10 mouse cellular contexts compared by ENCODE assay signal in the genomic region with DNA sequence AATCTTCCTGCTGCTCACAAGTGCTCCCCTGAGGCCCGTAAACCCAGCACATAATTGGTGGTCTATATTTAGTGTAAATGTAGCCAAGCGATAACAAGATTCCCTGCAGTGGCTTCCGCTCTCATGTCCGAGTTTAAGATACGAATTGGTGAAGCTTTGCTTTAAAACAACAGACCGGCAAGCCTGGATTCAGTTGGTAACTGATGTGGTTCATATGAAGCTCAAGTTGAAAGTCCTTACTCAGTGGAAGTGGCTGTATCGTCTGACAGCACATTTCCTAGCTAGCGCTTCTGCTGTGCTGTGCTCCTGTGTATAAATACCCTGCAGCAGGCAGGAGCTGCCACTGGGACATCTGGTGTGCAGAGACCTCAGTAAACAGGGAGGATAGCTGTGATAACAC. TPM values are rescaled to one million over a fixed set of nuclear protein-coding genes. Genes with fewer than 3 reads are reported as not detected.
A peak's percentile ranks its signal among the peaks of the same experiment; 100 is the strongest.
DNase-seq lines count a peak whose midpoint lies in the region; ATAC-seq and TF ChIP-seq lines count a peak whose summit lies in the region.
"Had no signal": no experiment of that assay in that cellular context is flagged by ENCODE, and none has a peak within 500 bp of the region (broad histone marks: within the 10 kb centered on the region; RNA-seq: fewer than 3 reads in every experiment).

TSS of gene Lsmem1 (minus strand) at position 189 of the 400 bp plus-strand sequence.

- H3K27ac ChIP-seq in liver, adult 2 months (replicated peaks; ENCODE audit: insufficient read depth, low read depth, low read length): no peak within 1 kb of the TSS
- no peak within 1 kb of the TSS for H3K27ac ChIP-seq in liver, embryonic 11.5 days (ENCODE audit: low read depth, low read length)
- peak within 1 kb of the TSS; percentile 84 for H3K27ac ChIP-seq in heart, embryonic 11.5 days (ENCODE audit: low read depth, low read length)
- H3K27ac ChIP-seq: embryonic facial prominence, embryonic 13.5 days; stomach, postnatal 0 days had no signal

- H3K4me2 ChIP-seq in liver, embryonic 11.5 days: no peak within 1 kb of the TSS
- H3K4me2 ChIP-seq in heart, embryonic 11.5 days: peak within 1 kb of the TSS; percentile 64
- H3K4me2 ChIP-seq: embryonic facial prominence, embryonic 13.5 days had no signal

- no peaks in the 10 kb centered on the region for H3K27me3 ChIP-seq in liver, adult 2 months (ENCODE audit: control insufficient read depth, insufficient read depth, low read length)
- no peaks in the 10 kb centered on the region for H3K27me3 ChIP-seq in liver, embryonic 11.5 days (replicated peaks; ENCODE audit: control insufficient read depth, insufficient read depth, low read length)
- no peaks in the 10 kb centered on the region for H3K27me3 ChIP-seq in heart, embryonic 11.5 days (ENCODE audit: control insufficient read depth, insufficient read depth, low read length)
- H3K27me3 ChIP-seq: embryonic facial prominence, embryonic 13.5 days had no signal

- no peak for TF ChIP-seq CTCF in liver, adult 2 months (IDR thresholded peaks at IDR 0.05; ENCODE audit: low read depth, low read length)
- no peak for TF ChIP-seq CTCF in lung, adult 2 months (IDR thresholded peaks at IDR 0.05; ENCODE audit: insufficient read depth, low read length)

- DNase-seq in liver, adult 2 months (ENCODE audit: extremely low read depth, low read depth, low spot score): peak; percentile 3
- no peak for DNase-seq in liver, embryonic 11.5 days (ENCODE audit: low spot score)
- DNase-seq in frontal cortex, postnatal 10 days (ENCODE audit: low spot score in 2 of 2): peak; percentile 16 to 28
- peak; percentile 20 for DNase-seq in right cerebral cortex, postnatal 25 days
- DNase-seq in lung, adult 2 months: no peak
- DNase-seq in adrenal gland, adult 18-20 months (ENCODE audit: low spot score in 2 of 2): no peak
- DNase-seq in kidney, postnatal 36 days: no peak

- TF ChIP-seq POLR2A in liver, adult 2 months (IDR thresholded peaks at IDR 0.05; ENCODE audit: extremely low read depth, insufficient read depth, low read length): no peak
- no peak for TF ChIP-seq POLR2A in lung, adult 2 months (IDR thresholded peaks at IDR 0.05; ENCODE audit: borderline replicate concordance, extremely low read depth, low read depth, low read length)

- no peak within 1 kb of the TSS for H3K4me3 ChIP-seq in liver, adult 2 months (ENCODE audit: insufficient read depth, low read depth, low read length)
- H3K4me3 ChIP-seq in liver, embryonic 11.5 days (ENCODE audit: low read depth, low read length): no peak within 1 kb of the TSS
- peak within 1 kb of the TSS; percentile 31 for H3K4me3 ChIP-seq in heart, embryonic 11.5 days (ENCODE audit: low read depth, low read length)
- no peak within 1 kb of the TSS for H3K4me3 ChIP-seq in lung, adult 2 months (replicated peaks; ENCODE audit: extremely low read depth, low read depth, low read length)
- H3K4me3 ChIP-seq: embryonic facial prominence, embryonic 13.5 days had no signal

- ATAC-seq in liver, embryonic 11.5 days (replicated peaks; ENCODE audit: low FRiP score): no peak
- ATAC-seq in heart, embryonic 11.5 days (replicated peaks; ENCODE audit: insufficient number of reproducible peaks, low FRiP score, low TSS enrichment): peak; percentile 61; the same call in 1 of the 2 replicates

- no peaks in the 10 kb centered on the region for H3K9me3 ChIP-seq in liver, embryonic 11.5 days (ENCODE audit: control insufficient read depth, low read length)
- no peaks in the 10 kb centered on the region for H3K9me3 ChIP-seq in heart, embryonic 11.5 days (replicated peaks; ENCODE audit: control insufficient read depth, low read length)
- H3K9me3 ChIP-seq: embryonic facial prominence, embryonic 13.5 days had no signal

- H3K36me3 ChIP-seq in liver, adult 2 months (ENCODE audit: control insufficient read depth, insufficient read depth, low read length): peaks cover 31% of the 10 kb centered on the region
- peaks cover 11% of the 10 kb centered on the region for H3K36me3 ChIP-seq in liver, embryonic 11.5 days (ENCODE audit: control insufficient read depth, insufficient read depth, low read length)
- peaks cover 10% of the 10 kb centered on the region for H3K36me3 ChIP-seq in heart, embryonic 11.5 days (ENCODE audit: control insufficient read depth, insufficient read depth, low read length)

- no peaks in the 10 kb centered on the region for H3K79me2 ChIP-seq in liver, adult 2 months (ENCODE audit: control insufficient read depth, insufficient read depth, low read length)

- no peak within 1 kb of the TSS for H3K9ac ChIP-seq in liver, adult 2 months (ENCODE audit: low read depth, low read length)
- H3K9ac ChIP-seq in liver, embryonic 11.5 days (ENCODE audit: low read depth, low read length): no peak within 1 kb of the TSS
- peak within 1 kb of the TSS; percentile 58 for H3K9ac ChIP-seq in heart, embryonic 11.5 days (ENCODE audit: low read depth, low read length)
- H3K9ac ChIP-seq: embryonic facial prominence, embryonic 13.5 days had no signal

- WGBS in liver, adult 2 months: 90% methylated on average over 8 of the region's 8 CpGs
- WGBS in liver, embryonic 11.5 days: 80% methylated on average over 8 of the region's 8 CpGs
- WGBS in heart, embryonic 11.5 days (ENCODE audit: insufficient replicate concordance): 43% methylated on average over 8 of the region's 8 CpGs
- WGBS in lung, adult 2 months: 81% methylated on average over 8 of the region's 8 CpGs

- H3K4me1 ChIP-seq in liver, adult 2 months (ENCODE audit: control insufficient read depth, insufficient read depth, low read length): no peaks in the 10 kb centered on the region
- no peaks in the 10 kb centered on the region for H3K4me1 ChIP-seq in liver, embryonic 11.5 days (replicated peaks; ENCODE audit: control insufficient read depth, insufficient read depth, low read length)
- 0 out of 2 replicates have a peak, but pooled peaks cover 4% of the 10 kb centered on the region for H3K4me1 ChIP-seq in heart, embryonic 11.5 days (ENCODE audit: control insufficient read depth, insufficient read depth, low read length)
- H3K4me1 ChIP-seq in lung, adult 2 months (ENCODE audit: control insufficient read depth, insufficient read depth, low read length): no peaks in the 10 kb centered on the region; the same call in 1 of the 2 replicates
- H3K4me1 ChIP-seq: embryonic facial prominence, embryonic 13.5 days had no signal

RNA-seq across cellular contexts. Expression of gene Lsmem1, which starts in this region (rescaled TPM):
- not detected in 2 replicates for total RNA-seq in liver, adult 2 months (2014; rRNA removed)
- not detected in 2 replicates for polyA plus RNA-seq in liver, adult 2 months (2012; rRNA removed)
- 0.14 TPM in 2 replicates for polyA plus RNA-seq in liver, embryonic 11.5 days (2014; fragmentation: Nextera tagmentation; extraction: Ambion mirVana)
- 21.4 and 23.9 TPM in 2 replicates for polyA plus RNA-seq in heart, embryonic 11.5 days (2014; fragmentation: Nextera tagmentation; extraction: Ambion mirVana)
- 0.18 and 0.53 TPM in 2 replicates for polyA plus RNA-seq in lung, adult 2 months (2012; rRNA removed)
- under 1 TPM in 1 of 2 experiments, not detected in 1; 0.13 TPM for total RNA-seq in adrenal gland, adult 18-20 months (2021)
- polyA plus RNA-seq: embryonic facial prominence, embryonic 13.5 days; stomach, postnatal 0 days had no signal

Comparison
In these comparisons a context has a peak if more than half of its experiments do, and no peak if none do; other contexts are left out.
1. RNA of gene Lsmem1 (polyA plus RNA-seq): 21.4 to 23.9 TPM in heart, embryonic 11.5 days; 0.18 to 0.53 TPM in lung, adult 2 months, 0.14 TPM in liver, embryonic 11.5 days and not detected in liver, adult 2 months; every median in the first group is over 10 times any median in the second.
2. Peak in DNase-seq in liver, adult 2 months; RNA of the gene not detected or under 1 TPM.
3. DNase-seq: peak in frontal cortex, postnatal 10 days (2 of 2) and right cerebral cortex, postnatal 25 days (single experiment); none in liver, embryonic 11.5 days (single experiment), lung, adult 2 months (single experiment), adrenal gland, adult 18-20 months (0 of 2) and kidney, postnatal 36 days (0 of 2).